Mouse (Mus musculus) heart, embryonic 11.5 days (tissue): Measurements from ENCODE around the gene Cacna1i. TPM values are rescaled to one million over a fixed set of nuclear protein-coding genes. Genes with fewer than 3 reads are reported as not detected.

Experiments used
- ATAC-seq: fragments of 200-750 bp; cut with Nextera tagmentation; replicated peaks from 2 replicates; pipeline ENCODE4 v1.8.0; 2017; ENCODE audit warnings: moderate library complexity; ENCODE audit not compliant: insufficient number of reproducible peaks, low FRiP score, low TSS enrichment
- H3K27ac ChIP-seq: fragments of 300-500 bp; sonication (generic); 2 replicates; pipeline ENCODE4 v1.5.1; 2014; ENCODE audit warnings: mild to moderate bottlenecking, low read depth, low read length
- H3K27me3 ChIP-seq: fragments of 300-500 bp; sonication (generic); 2 replicates; pipeline ENCODE4 v1.6.1; 2014; ENCODE audit warnings: mild to moderate bottlenecking, low read length, mixed read lengths; ENCODE audit not compliant: control insufficient read depth, insufficient read depth
- H3K36me3 ChIP-seq: fragments of 300-500 bp; sonication (generic); 2 replicates; pipeline ENCODE4 v1.6.1; 2014; ENCODE audit warnings: mild to moderate bottlenecking, low read length, moderate library complexity, mixed read lengths; ENCODE audit not compliant: control insufficient read depth, insufficient read depth
- H3K4me1 ChIP-seq: fragments of 300-500 bp; sonication (generic); 2 replicates; pipeline ENCODE4 v1.6.1; 2014; ENCODE audit warnings: low read length; ENCODE audit not compliant: control insufficient read depth, insufficient read depth
- H3K4me2 ChIP-seq: fragments of 300-500 bp; sonication (generic); 2 replicates; pipeline ENCODE4 v1.6.1; 2014; ENCODE audit warnings: mild to moderate bottlenecking, moderate library complexity
- H3K4me3 ChIP-seq: fragments of 300-500 bp; sonication (generic); 2 replicates; pipeline ENCODE4 v1.5.1; 2014; ENCODE audit warnings: low read depth, low read length
- H3K9ac ChIP-seq: fragments of 300-500 bp; sonication (generic); 2 replicates; pipeline ENCODE4 v1.6.1; 2014; ENCODE audit warnings: mild to moderate bottlenecking, low read depth, low read length, moderate library complexity
- H3K9me3 ChIP-seq: fragments of 300-500 bp; sonication (generic); replicated peaks from 2 replicates; pipeline ENCODE4 v1.6.1; 2016; ENCODE audit warnings: low read length; ENCODE audit not compliant: control insufficient read depth
- WGBS: fragments of 180-500 bp; shearing (Covaris S2); extraction: QIAGEN DNeasy Blood & Tissue Kit; methylation state at CpG from one replicate; pipeline ENCODE4 v1.1.7; 2014; ENCODE audit not compliant: insufficient replicate concordance; 5-methylcytosine and 5-hydroxymethylcytosine counted together
- polyA plus RNA-seq: library from polyadenylated mRNA; unstranded; fragments of >200 nt; fragmentation: Nextera tagmentation; extraction: Ambion mirVana; gene quantifications from 2 replicates; pipeline ENCODE4 v1.2.1, GENCODE M21; 2014

The Cacna1i gene
- polyA plus RNA-seq, 1 experiment from 2014 or later: 0.01 TPM

- no peak for ATAC-seq
- H3K36me3 ChIP-seq: no peaks in the 10 kb centered on the region
- H3K27ac ChIP-seq: no peak overlapping the region
- H3K4me3 ChIP-seq: no peak overlapping the region
- no peaks in the 10 kb centered on the region for H3K9me3 ChIP-seq
- 0 out of 2 replicates have a peak, but pooled peaks cover 2% of the 10 kb centered on the region for H3K27me3 ChIP-seq
- 82% methylated on average over 19 of the region's 19 CpGs for WGBS
- no peak overlapping the region for H3K9ac ChIP-seq
- peaks cover 2% of the 10 kb centered on the region for H3K4me1 ChIP-seq
- H3K4me2 ChIP-seq: no peak overlapping the region
Observed at GRCm38 (mm10) chr15:80358798-80359197, 71.8 kb downstream of the Cacna1i start.

DNA sequence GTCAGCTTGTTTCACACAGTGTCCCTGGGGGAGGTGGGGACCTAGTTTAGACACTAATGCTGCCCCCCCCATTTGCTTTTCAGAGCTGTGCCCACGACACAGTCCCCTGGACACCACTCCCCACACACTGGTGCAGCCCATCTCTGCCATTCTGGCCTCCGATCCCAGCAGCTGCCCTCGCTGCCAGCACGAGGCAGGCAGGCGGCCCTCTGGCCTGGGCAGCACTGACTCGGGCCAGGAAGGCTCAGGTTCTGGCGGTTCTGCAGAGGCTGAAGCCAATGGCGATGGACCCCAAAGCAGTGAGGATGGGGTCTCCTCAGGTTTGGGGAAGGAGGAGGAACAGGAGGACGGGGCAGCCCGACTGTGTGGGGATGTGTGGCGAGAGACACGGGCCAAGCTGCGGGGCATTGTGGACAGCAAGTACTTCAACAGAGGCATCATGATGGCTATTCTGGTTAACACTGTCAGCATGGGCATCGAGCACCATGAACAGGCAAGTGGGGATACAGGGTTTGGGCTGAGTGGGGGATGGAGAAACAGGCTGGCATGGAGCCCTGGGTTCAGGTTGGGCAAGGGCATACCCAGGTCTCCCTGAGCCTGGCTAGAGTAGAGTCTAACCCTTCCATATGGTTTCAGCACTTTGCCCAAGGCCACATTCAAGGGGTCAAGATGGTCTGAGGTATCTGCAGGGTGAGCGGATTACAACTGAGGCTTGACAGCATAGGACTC is 74.9 kb downstream of the Cacna1i start:
- Histone ChIP-seq H3K4me2 (no peak overlapping the region), H3K4me3 (no peak overlapping the region), H3K27ac (no peak overlapping the region), H3K36me3 (no peaks in the 10 kb centered on the region), H3K4me1 (peaks cover 10% of the 10 kb centered on the region), H3K27me3 (peaks cover 8% of the 10 kb centered on the region; the same call in 1 of the 2 replicates), H3K9ac (no peak overlapping the region), H3K9me3 (no peaks in the 10 kb centered on the region)
- no peak for ATAC-seq
- WGBS: 84% methylated on average over 15 of the region's 15 CpGs

DNA sequence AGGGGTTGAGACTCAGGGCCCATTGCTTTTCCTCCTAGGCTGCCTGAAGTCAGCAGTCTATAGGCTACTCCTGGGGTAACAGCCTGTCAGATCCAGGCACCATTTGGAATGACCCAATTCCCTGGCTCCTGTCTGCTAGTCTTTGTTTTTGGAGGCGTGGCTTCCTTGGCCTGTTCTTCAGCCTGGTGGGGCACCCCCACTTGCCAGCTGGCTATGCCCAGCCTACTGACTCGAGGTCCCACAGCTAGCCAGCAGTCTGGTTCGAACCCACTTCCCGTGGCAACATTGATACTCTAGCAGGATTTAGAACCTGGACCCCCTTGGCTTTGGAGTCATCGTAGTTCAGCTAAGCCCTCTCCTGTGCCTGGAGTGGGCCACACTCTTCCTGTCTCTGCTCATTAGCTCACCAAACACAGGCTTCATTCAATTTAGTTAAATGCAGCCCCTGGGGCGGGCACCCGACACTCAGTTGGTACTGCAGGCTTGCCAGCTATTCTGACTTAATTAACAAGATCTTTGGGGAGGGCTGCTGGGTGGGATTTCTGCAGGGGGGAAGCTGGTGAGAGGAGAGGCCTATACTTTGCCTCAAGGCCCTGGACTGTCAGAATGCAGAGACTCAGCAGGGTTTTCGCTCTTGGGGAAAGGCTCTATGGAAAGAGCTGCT is 75.6 kb downstream of the Cacna1i start:
- Histone ChIP-seq H3K4me1 (peaks cover 12% of the 10 kb centered on the region), H3K9me3 (no peaks in the 10 kb centered on the region), H3K4me2 (no peak overlapping the region), H3K36me3 (no peaks in the 10 kb centered on the region), H3K27me3 (peaks cover 12% of the 10 kb centered on the region; the same call in 1 of the 2 replicates), H3K27ac (no peak overlapping the region), H3K9ac (no peak overlapping the region), H3K4me3 (no peak overlapping the region)
- no peak for ATAC-seq
- 77% methylated on average over 8 of the region's 8 CpGs for WGBS

DNA sequence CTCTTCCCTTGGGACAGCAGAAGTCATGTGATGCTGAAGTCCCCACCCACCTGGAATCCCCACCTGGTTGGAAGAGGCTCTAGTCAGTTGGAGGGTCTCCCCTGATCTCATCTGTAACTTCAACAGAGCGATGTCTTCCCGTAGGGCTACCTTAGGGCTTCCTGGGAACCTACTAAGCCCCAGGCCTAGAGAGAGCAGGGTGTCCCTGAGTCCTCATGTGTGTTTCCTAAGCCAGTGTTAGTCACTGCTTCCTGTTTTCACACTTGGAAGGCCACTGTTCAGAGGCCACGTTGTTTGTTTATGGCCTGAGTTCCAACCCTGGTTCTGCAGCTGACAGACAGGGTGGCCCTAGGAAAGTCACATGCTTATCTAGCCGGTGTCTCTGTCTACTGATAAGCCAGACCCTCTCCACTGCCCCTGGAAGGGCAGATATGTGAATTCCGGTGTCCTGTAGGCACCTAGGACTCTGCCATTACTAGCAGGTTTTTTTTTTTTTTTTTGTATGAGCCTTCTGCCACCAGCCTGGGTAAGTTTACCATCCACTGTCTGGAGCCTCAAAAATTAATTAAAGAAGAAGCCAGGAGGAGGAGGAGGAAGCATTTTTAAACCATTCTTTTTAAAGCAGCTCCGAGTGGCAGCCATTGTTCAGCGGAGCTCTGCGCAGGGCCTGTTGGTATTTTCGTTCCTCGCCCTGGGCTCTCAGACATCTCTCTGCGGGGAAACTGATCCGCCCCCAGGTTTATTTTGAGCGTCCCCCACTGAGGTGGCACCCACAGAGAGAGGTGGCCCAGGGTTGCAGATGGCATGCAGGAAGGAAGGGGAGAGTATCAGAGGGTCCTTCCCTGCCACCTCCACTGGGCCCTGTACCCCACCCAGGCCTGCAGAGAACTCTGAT is 77.0 kb downstream of the Cacna1i start:
- no peak overlapping the region for H3K4me3 ChIP-seq
- H3K4me2 ChIP-seq: no peak overlapping the region
- no peaks in the 10 kb centered on the region for H3K9me3 ChIP-seq
- ATAC-seq: no peak
- H3K36me3 ChIP-seq: no peaks in the 10 kb centered on the region
- peaks cover 17% of the 10 kb centered on the region; the same call in 1 of the 2 replicates for H3K27me3 ChIP-seq
- WGBS: 34% methylated on average over 13 of the region's 13 CpGs
- no peak overlapping the region for H3K9ac ChIP-seq
- no peak overlapping the region for H3K27ac ChIP-seq
- peaks cover 12% of the 10 kb centered on the region for H3K4me1 ChIP-seq

GRCm38 (mm10) chr15:80366899-80367298 is 79.9 kb downstream of the Cacna1i start:
- Histone ChIP-seq H3K9ac (no peak overlapping the region), H3K9me3 (no peaks in the 10 kb centered on the region), H3K4me3 (no peak overlapping the region), H3K27ac (no peak overlapping the region), H3K4me2 (no peak overlapping the region), H3K36me3 (no peaks in the 10 kb centered on the region), H3K27me3 (peaks cover 14% of the 10 kb centered on the region; the same call in 1 of the 2 replicates), H3K4me1 (peaks cover 12% of the 10 kb centered on the region)
- ATAC-seq: no peak
- WGBS: 22% methylated on average over 16 of the region's 16 CpGs

GRCm38 (mm10) chr15:80373219-80373964 is 86.4 kb downstream of the Cacna1i start:
- no peaks in the 10 kb centered on the region; the same call in 1 of the 2 replicates for H3K27me3 ChIP-seq
- H3K9ac ChIP-seq: no peak overlapping the region
- ATAC-seq: no peak
- no peaks in the 10 kb centered on the region for H3K9me3 ChIP-seq
- no peak overlapping the region for H3K4me2 ChIP-seq
- no peaks in the 10 kb centered on the region for H3K4me1 ChIP-seq
- no peak overlapping the region for H3K4me3 ChIP-seq
- H3K27ac ChIP-seq: no peak overlapping the region
- no peaks in the 10 kb centered on the region for H3K36me3 ChIP-seq
- 67% methylated on average over 9 of the region's 9 CpGs for WGBS

- no peak for ATAC-seq
- Histone ChIP-seq H3K4me1 (no peaks in the 10 kb centered on the region), H3K9me3 (no peaks in the 10 kb centered on the region), H3K27me3 (peaks cover 2% of the 10 kb centered on the region; the same call in 1 of the 2 replicates), H3K36me3 (no peaks in the 10 kb centered on the region), H3K4me3 (no peak overlapping the region), H3K9ac (no peak overlapping the region), H3K27ac (no peak overlapping the region), H3K4me2 (no peak overlapping the region)
- WGBS: 83% methylated on average over 4 of the region's 5 CpGs
Observed at GRCm38 (mm10) chr15:80374854-80375253, 87.8 kb downstream of the Cacna1i start.

GRCm38 (mm10) chr15:80387185-80387584 is 100.1 kb downstream of the Cacna1i start:
- no peak for ATAC-seq

More at GRCm38 (mm10) chr15:80387185-80387584, 100.1 kb downstream of the Cacna1i start:
- 85% methylated on average over 2 of the region's 2 CpGs for WGBS
- H3K36me3 ChIP-seq: no peaks in the 10 kb centered on the region
- no peak overlapping the region for H3K4me3 ChIP-seq
- no peak overlapping the region for H3K9ac ChIP-seq
- H3K27me3 ChIP-seq: peaks cover 3% of the 10 kb centered on the region; the same call in 1 of the 2 replicates
- no peak overlapping the region for H3K4me2 ChIP-seq
- H3K9me3 ChIP-seq: no peaks in the 10 kb centered on the region
- no peak overlapping the region for H3K27ac ChIP-seq
- H3K4me1 ChIP-seq: no peaks in the 10 kb centered on the region
